Mouse (Mus musculus) megakaryocyte, embryonic 14.5 days (primary cell): ENCODE data around the gene Orai3.

Experiments
- FLI1 ChIP-seq: IDR thresholded peaks from 2 replicates; pipeline ENCODE4 v1.6.1; 2012; ENCODE audit warnings: low read length, inconsistent platforms, mixed read lengths
- GATA1 ChIP-seq: IDR thresholded peaks from 3 replicates; pipeline ENCODE4 v1.6.1; 2012; ENCODE audit warnings: mixed read lengths, low read length, inconsistent platforms, borderline replicate concordance

- TF ChIP-seq GATA1 (no peak), FLI1 (no peak)
These were observed 44.2 kb downstream of the Orai3 start for GRCm38 (mm10) chr7:127813821-127814220.
